Mouse (Mus musculus): ENCODE measurements around the gene Cgnl1. TPM values are rescaled to one million over a fixed set of nuclear protein-coding genes. Genes with fewer than 3 reads are reported as not detected.

Gene Cgnl1
- polyA plus RNA-seq, 1 experiment: 73.6 TPM

DNA sequence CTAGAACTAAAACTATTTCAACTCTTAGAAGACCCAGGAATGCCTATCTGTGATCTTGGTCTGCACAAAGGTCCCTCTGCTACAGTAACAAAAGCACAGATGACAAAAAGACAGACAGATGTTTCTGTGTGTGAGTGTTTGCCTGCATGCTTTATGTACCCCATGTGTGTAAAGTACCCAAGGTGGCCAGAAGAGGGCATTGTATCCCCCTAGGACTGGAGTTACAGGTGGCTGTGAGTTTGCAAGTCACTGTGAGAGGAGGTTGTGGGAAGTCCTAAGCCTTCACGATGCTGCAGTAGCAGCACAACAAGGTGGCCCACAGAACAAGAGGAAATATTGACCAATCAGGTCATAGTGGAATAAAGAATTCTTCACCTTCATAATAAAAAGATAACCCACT lies 114.2 kb downstream of the Cgnl1 start:
- H3K27ac ChIP-seq (replicated peaks; ENCODE audit: low read depth, low read length): no peak overlapping the region
- no peak overlapping the region for H3K4me3 ChIP-seq (ENCODE audit: insufficient read depth, low read depth, low read length)
- peaks cover 14% of the 10 kb centered on the region for H3K4me1 ChIP-seq (ENCODE audit: control insufficient read depth, insufficient read depth, insufficient read length, low read length)

DNA sequence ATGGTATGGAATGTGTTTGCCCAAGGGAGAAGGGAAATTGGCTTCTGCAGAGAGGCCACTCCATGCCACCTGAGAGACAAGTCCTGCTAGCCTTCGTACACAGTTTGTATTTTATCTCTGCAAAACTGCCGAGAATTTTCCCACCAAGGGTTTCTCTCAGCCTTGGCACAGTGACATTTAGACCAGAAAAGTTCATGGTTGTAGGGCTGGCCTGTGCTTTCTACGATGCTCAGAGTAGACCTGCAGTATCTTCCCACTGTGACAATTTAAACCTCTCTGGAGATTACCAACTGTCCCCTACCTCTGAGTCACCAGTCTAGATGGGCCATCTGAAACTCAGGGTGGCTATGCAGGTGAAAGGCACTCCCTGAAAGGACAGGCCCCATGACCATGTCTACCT lies 116.5 kb downstream of the Cgnl1 start:
- H3K4me3 ChIP-seq (ENCODE audit: insufficient read depth, low read depth, low read length): no peak overlapping the region
- H3K27ac ChIP-seq (replicated peaks; ENCODE audit: low read depth, low read length): no peak overlapping the region
- H3K4me1 ChIP-seq (ENCODE audit: control insufficient read depth, insufficient read depth, insufficient read length, low read length): peaks cover 8% of the 10 kb centered on the region; the same call in 1 of the 2 replicates

DNA sequence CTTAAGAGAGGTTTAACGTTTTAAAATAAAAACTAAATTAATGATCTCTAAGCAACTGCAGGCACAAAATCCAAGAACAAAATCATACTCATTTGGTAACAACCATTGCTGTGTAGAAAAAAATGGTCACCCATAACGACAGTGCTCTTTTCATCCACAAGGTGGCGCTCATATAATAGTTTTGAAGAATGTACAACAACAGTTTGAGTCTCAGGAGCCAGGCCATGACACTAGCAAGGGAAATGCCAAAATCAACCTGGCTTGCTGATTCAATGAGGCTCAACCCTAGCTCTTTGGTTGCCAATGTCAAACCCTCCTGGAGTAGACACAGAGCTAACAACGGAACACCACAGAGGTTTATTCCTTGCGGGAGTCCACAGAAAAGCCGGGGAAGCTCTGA lies 125.3 kb downstream of the Cgnl1 start:
- H3K4me1 ChIP-seq (ENCODE audit: control insufficient read depth, insufficient read depth, insufficient read length, low read length): no peaks in the 10 kb centered on the region
- H3K27ac ChIP-seq (replicated peaks; ENCODE audit: low read depth, low read length): no peak overlapping the region
- no peak overlapping the region for H3K4me3 ChIP-seq (ENCODE audit: insufficient read depth, low read depth, low read length)

DNA sequence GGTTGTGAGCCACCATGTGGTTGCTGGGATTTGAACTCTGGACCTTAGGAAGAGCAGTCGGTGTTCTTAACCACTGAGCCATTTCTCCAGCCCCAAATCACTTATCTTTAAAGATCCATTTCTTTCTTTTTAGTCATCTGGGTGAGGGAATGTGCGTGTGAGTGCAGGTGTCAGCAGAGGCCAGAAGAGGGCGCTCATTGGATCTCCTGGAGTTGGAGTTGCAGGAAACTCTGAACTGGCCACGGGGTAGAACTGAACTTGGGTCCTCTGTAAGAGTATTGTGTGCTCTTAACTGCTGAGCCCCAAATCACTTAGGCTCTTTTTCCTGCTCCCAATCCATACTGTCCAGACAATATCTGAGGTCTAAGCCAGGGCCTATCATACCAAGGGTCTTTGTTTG lies 127.8 kb downstream of the Cgnl1 start:
- Histone ChIP-seq H3K27ac (replicated peaks; ENCODE audit: low read depth, low read length) (no peak overlapping the region), H3K4me1 (ENCODE audit: control insufficient read depth, insufficient read depth, insufficient read length, low read length) (no peaks in the 10 kb centered on the region), H3K4me3 (ENCODE audit: insufficient read depth, low read depth, low read length) (no peak overlapping the region)

DNA sequence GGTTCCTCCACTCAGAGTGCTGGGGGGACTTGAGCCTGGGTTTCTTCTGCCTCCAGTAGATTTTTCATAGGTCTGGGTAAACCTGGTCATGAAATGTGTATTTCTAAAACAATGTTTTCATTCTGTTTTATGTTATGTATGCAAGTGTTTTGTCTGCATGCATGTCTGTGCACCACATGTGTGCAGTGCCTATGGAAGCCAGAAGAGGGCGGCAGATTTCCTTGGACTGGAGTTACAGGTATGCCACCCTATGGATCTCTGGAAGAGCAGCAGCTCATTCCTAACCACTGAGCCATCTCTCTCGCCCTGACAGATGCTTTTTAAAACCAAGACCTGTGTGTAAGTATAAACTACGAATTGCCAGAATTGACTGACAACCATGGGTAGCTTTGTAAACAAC lies 129.1 kb downstream of the Cgnl1 start:
- Histone ChIP-seq H3K4me3 (ENCODE audit: insufficient read depth, low read depth, low read length) (no peak overlapping the region), H3K27ac (replicated peaks; ENCODE audit: low read depth, low read length) (no peak overlapping the region), H3K4me1 (ENCODE audit: control insufficient read depth, insufficient read depth, insufficient read length, low read length) (no peaks in the 10 kb centered on the region)

DNA sequence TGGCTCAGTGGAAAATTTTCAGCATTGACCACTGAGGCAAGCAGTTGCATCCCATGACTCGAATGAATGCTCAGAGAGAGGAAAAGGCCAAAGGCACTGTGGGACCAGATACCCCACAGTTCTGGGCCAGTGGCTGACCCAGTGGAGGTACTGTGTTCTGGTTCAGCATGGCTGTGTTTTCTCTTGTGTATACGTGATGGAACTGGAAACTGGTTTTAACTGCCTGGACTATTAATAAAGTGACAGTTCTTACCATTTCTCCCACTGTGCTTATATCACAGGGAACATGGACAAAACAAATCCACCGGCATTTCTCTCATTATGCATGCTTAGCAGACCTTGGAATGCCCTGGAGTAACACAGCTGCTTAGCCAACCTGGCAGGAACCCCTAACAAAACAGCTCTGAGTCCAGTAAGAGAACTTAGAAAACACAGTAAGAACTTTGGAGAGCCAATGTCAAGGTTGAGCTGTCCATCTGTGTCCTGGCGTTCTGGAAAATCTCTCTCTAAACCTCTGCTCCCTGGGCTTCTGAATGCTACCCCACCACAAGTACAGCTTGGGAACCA lies 131.0 kb downstream of the Cgnl1 start:
- Histone ChIP-seq H3K4me1 (ENCODE audit: control insufficient read depth, insufficient read depth, insufficient read length, low read length) (no peaks in the 10 kb centered on the region), H3K27ac (replicated peaks; ENCODE audit: low read depth, low read length) (no peak overlapping the region), H3K4me3 (ENCODE audit: insufficient read depth, low read depth, low read length) (no peak overlapping the region)

DNA sequence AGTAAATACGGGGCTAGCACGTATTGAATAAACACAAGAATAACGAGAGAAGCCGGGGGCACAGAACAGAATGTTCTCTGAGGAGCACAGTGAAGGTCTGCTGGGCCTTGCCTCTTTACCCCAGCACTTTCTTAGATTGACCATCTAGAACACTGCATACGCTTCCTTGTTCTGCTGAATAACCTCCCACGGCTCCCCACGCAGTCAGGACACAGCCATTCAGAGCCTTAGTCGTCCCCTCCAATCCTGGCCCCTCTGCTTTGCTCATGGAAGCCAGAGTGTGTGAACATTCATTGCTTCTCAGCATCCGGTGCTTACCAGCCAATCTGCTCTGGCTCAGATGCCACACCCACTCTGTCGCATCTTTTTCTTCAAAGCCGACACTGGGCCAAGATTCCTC lies 133.2 kb downstream of the Cgnl1 start:
- Histone ChIP-seq H3K4me3 (ENCODE audit: insufficient read depth, low read depth, low read length) (no peak overlapping the region), H3K4me1 (ENCODE audit: control insufficient read depth, insufficient read depth, insufficient read length, low read length) (no peaks in the 10 kb centered on the region), H3K27ac (replicated peaks; ENCODE audit: low read depth, low read length) (no peak overlapping the region)

DNA sequence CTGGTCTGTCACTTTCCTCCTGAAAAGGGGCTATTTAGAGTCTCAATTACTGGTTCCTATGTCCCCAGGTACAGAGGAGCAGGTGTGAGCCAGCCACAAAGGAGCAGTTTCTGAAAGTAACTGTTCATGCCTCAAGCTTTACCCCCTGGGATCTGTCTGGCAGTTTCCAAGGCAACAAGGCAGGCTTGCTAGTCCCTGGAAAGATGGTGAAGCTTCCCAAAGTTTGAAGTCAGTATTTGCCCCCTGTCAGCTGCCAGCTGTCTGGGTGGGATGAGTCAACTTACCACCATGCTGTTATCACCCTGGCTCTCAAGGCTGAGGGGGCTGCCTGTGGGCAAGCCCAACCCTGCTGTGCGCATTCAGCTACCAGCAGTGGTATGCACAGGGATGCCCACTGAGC lies 134.5 kb downstream of the Cgnl1 start:
- H3K4me1 ChIP-seq (ENCODE audit: control insufficient read depth, insufficient read depth, insufficient read length, low read length): no peaks in the 10 kb centered on the region
- H3K27ac ChIP-seq (replicated peaks; ENCODE audit: low read depth, low read length): no peak overlapping the region
- no peak overlapping the region for H3K4me3 ChIP-seq (ENCODE audit: insufficient read depth, low read depth, low read length)

DNA sequence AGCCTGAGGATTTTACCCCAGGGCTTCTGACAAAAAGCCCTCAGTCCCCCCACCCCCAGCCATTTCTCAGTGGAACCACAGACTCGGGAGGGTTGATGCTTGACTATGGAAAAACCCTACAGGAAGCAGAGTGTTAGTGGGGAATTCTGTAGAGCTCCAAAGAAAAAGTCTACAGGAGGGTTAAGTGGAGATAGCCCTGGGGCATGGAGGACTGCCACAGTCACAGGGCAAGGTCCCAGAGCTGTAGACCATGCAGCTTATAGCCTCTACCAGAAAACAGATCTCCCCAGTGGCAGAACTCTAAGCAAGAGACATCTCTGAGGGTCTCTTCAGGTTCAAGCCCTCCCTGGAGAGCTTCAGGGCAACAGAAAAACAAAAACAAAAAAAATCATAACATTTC lies 135.8 kb downstream of the Cgnl1 start:
- Histone ChIP-seq H3K4me1 (ENCODE audit: control insufficient read depth, insufficient read depth, insufficient read length, low read length) (no peaks in the 10 kb centered on the region), H3K27ac (replicated peaks; ENCODE audit: low read depth, low read length) (no peak overlapping the region), H3K4me3 (ENCODE audit: insufficient read depth, low read depth, low read length) (no peak overlapping the region)

DNA sequence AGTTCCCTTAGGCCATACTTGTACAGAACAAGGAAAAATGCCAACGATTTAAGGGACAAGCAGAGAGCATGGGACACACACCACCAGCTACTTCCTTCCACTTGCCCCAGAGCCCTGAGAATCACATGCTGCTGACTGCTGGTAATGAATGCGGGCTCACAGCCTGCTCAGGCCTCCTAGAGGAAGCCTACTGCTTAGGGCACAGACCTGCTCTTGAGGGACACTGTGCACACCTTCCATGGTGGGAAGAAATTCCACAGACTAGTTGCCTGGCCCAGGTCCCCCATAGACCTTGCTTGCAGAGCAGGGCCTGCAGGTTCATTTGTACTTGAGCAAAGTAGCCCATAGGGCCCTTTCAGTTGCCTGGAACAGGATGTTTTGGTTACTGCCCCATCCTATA lies 136.5 kb downstream of the Cgnl1 start:
- Histone ChIP-seq H3K27ac (replicated peaks; ENCODE audit: low read depth, low read length) (no peak overlapping the region), H3K4me1 (ENCODE audit: control insufficient read depth, insufficient read depth, insufficient read length, low read length) (no peaks in the 10 kb centered on the region), H3K4me3 (ENCODE audit: insufficient read depth, low read depth, low read length) (no peak overlapping the region)

DNA sequence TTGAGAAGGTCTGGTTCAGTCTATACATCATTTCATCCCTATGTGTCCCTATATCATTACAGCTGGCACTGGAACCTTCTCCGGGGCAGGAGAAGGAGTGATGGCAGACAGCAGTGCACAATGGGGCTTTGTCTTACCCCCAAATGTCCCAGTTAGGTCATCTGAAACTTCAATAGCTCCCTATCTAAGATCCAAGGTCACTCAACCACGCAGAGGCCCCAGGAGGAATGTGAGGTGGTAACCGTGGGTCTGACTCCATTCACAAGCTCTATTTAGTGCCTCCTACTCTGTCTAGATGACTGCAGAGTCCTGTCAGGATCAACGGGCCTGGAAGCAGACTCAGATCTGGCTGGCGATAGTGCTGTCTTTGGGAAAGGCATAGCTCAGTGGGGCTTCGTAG lies 142.5 kb downstream of the Cgnl1 start:
- Histone ChIP-seq H3K27ac (replicated peaks; ENCODE audit: low read depth, low read length) (no peak overlapping the region), H3K4me1 (ENCODE audit: control insufficient read depth, insufficient read depth, insufficient read length, low read length) (no peaks in the 10 kb centered on the region), H3K4me3 (ENCODE audit: insufficient read depth, low read depth, low read length) (no peak overlapping the region)

DNA sequence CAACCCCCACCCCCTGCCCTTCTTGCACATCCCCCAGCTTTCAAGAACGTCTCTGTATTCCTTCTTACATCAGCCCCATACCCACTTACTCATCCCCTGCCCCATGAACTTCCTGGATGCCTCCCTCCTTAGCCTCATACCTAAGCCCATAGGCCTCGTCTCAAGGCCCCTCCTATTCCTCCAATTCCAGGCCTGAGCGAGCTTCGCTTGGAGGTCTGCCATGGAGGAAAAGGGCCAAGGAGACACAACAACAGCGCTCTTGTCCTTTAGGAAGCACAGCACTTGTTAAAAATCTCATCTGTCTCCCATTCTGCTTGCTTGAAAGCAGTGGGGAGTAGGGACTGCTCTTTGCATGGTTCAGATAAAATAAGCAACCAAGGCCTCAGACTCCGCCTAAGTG lies 143.1 kb downstream of the Cgnl1 start:
- Histone ChIP-seq H3K4me1 (ENCODE audit: control insufficient read depth, insufficient read depth, insufficient read length, low read length) (no peaks in the 10 kb centered on the region), H3K4me3 (ENCODE audit: insufficient read depth, low read depth, low read length) (no peak overlapping the region), H3K27ac (replicated peaks; ENCODE audit: low read depth, low read length) (no peak overlapping the region)

DNA sequence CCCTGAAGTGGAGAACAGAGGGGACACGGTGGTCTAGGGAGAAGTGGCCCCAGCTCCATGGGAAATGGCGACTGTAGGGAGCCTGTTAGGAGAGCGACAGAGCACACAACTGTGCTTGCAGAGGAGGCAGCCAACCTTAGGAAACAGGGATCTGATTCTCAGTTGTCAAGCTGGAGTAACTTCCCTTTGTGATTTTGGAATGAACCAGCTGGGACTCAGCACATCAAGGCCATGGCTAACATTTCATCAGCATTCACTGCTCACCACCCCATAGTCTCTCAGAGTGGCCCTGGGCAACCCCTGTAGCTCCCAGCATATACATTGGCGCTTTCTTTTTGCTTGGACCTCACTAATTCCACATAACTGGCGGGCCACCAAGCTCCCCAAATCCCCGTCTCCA lies 145.4 kb downstream of the Cgnl1 start:
- H3K4me3 ChIP-seq (ENCODE audit: insufficient read depth, low read depth, low read length): no peak overlapping the region
- H3K27ac ChIP-seq (replicated peaks; ENCODE audit: low read depth, low read length): no peak overlapping the region
- no peaks in the 10 kb centered on the region for H3K4me1 ChIP-seq (ENCODE audit: control insufficient read depth, insufficient read depth, insufficient read length, low read length)

DNA sequence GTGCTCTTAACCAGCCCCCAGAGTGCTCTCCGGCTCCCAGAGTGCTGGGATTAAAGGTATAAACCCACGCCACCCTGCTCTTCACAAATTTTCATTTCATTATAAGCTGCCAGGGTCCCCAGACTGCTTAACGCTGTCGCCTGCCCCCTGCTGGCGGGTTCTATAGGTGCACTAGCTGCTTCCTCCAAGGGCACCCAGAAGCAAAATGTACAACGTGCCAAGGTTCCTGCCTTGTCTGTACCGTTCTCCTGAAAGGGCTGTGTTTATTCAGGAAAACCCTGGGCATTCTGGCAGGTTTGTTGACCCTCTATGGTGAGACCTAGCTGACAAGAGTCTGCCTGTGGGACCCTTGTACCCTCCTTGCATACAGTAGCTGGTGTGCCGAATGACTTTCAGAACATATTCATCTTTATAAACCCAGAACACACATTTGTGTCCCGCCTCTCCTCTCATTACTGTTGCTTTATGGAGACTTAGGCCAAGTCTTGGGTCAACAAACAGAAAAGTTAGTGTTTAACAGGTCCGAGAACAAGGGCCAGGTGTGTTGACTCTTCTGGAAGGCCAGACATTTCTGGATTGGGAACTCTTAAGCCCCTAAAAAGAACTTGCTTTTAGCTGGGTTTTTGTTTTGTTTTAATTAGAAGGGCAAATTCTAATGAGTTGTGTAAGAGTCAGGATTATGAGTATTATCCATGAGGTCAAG lies 146.5 kb downstream of the Cgnl1 start:
- Histone ChIP-seq H3K4me3 (ENCODE audit: insufficient read depth, low read depth, low read length) (no peak overlapping the region), H3K4me1 (ENCODE audit: control insufficient read depth, insufficient read depth, insufficient read length, low read length) (no peaks in the 10 kb centered on the region), H3K27ac (replicated peaks; ENCODE audit: low read depth, low read length) (no peak overlapping the region)

DNA sequence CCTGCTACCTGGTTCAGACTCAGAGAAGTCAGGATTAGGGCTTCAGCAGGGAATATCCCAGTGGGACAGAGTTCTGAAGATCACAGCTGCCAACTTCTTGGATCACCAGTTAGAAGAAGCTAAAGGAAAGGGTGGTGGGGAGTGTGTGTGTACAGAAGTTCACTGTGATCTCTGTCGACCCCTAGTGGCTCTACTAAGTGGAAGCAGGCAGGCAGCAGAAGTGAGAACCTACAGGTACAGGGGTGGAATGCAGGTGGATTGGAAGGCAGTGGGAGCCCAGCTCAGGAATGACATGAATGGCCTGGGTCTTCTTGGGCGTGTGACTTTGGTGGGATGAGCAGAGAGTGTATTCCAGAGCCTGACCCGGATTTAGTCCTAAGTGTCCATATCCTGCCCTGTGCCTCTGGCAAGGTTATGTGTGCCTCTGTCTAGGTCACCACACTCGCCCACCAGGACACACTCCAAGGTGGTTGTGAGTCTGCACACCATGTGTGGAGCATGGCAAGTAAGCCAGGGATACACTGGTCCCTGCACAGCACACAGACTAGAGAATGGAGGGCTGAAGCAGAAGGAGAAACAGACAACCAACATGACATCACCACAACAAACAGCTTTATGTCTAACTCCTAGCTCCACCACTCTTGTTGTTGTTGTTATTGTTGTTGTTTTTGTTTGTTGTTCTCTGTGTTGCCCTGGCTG lies 147.4 kb downstream of the Cgnl1 start:
- no peak overlapping the region for H3K4me3 ChIP-seq (ENCODE audit: insufficient read depth, low read depth, low read length)
- H3K4me1 ChIP-seq (ENCODE audit: control insufficient read depth, insufficient read depth, insufficient read length, low read length): no peaks in the 10 kb centered on the region
- no peak overlapping the region for H3K27ac ChIP-seq (replicated peaks; ENCODE audit: low read depth, low read length)

DNA sequence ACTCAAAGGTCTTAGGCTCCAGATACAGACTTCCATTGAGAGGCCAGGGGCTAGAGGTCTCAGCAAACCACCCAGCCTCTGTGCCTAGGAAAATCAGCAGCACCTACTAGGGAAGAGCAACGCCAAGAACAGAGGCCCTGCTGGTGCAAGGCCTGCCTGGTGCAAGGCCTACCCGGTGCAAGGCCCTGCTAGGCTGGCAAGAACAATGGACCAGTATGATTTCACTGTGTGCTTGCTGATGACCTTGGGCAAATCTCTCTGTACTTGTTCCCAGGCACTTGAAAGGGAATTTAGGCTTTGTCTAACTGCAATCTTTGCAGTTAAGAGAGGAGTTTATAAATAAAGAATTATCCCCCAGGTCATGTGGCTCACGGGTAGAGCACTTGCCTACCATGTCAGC lies 148.8 kb downstream of the Cgnl1 start:
- Histone ChIP-seq H3K4me3 (ENCODE audit: insufficient read depth, low read depth, low read length) (no peak overlapping the region), H3K4me1 (ENCODE audit: control insufficient read depth, insufficient read depth, insufficient read length, low read length) (no peaks in the 10 kb centered on the region), H3K27ac (replicated peaks; ENCODE audit: low read depth, low read length) (no peak overlapping the region)
